Mouse (Mus musculus): ENCODE data around the gene Syngr2. TPM values are rescaled to one million over a fixed set of nuclear protein-coding genes. Genes with fewer than 3 reads are reported as not detected.
"Not testable (repeated sequence)": the region's sequence is repeated elsewhere in the genome, so short reads cannot be mapped to it uniquely, and the experiment has no call there.

Syngr2 gene
- polyA plus RNA-seq, 1 experiment from 2014 or later: 74.0 TPM

- peak overlapping the region; percentile 58 for H3K4me2 ChIP-seq
- peaks cover 5% of the 10 kb centered on the region for H3K36me3 ChIP-seq
- peaks cover 54% of the 10 kb centered on the region for H3K4me1 ChIP-seq
- no peak overlapping the region for H3K9ac ChIP-seq
- WGBS: 61% methylated on average over 9 of the region's 9 CpGs
- H3K27me3 ChIP-seq: peaks cover 10% of the 10 kb centered on the region; the same call in 1 of the 2 replicates
- H3K4me3 ChIP-seq: peak overlapping the region; percentile 29
- no peak for ATAC-seq (ENCODE audit: insufficient number of reproducible peaks, low FRiP score, low TSS enrichment, low read depth)
- H3K27ac ChIP-seq: peak overlapping the region; percentile 51; the same call in 1 of the 2 replicates
- no peaks in the 10 kb centered on the region for H3K9me3 ChIP-seq
These were observed 26.8 kb upstream of the Syngr2 start for GRCm38 (mm10) chr11:117782705-117783034.

- peaks cover 10% of the 10 kb centered on the region; the same call in 1 of the 2 replicates for H3K27me3 ChIP-seq
- ATAC-seq (ENCODE audit: insufficient number of reproducible peaks, low FRiP score, low TSS enrichment, low read depth): no peak
- H3K4me2 ChIP-seq: peak overlapping the region; percentile 58
- H3K4me1 ChIP-seq: peaks cover 51% of the 10 kb centered on the region
- H3K9me3 ChIP-seq: no peaks in the 10 kb centered on the region
- peaks cover under 1% of the 10 kb centered on the region; the same call in 1 of the 2 replicates for H3K36me3 ChIP-seq
- H3K4me3 ChIP-seq: peak overlapping the region; percentile 29
- peak overlapping the region; percentile 51; the same call in 1 of the 2 replicates for H3K27ac ChIP-seq
- no peak overlapping the region; the same call in 1 of the 2 replicates for H3K9ac ChIP-seq
- 7% methylated on average over 31 of the region's 31 CpGs for WGBS
These were observed 26.4 kb upstream of the Syngr2 start for GRCm38 (mm10) chr11:117783089-117783488.

GRCm38 (mm10) chr11:117783683-117784309, 25.7 kb upstream of the Syngr2 start:
- no peak overlapping the region for H3K9ac ChIP-seq
- H3K9me3 ChIP-seq: no peaks in the 10 kb centered on the region
- no peak for ATAC-seq (ENCODE audit: insufficient number of reproducible peaks, low FRiP score, low TSS enrichment, low read depth)
- no peaks in the 10 kb centered on the region for H3K36me3 ChIP-seq
- H3K4me1 ChIP-seq: peaks cover 45% of the 10 kb centered on the region
- H3K27ac ChIP-seq: no peak overlapping the region
- H3K27me3 ChIP-seq: peaks cover 10% of the 10 kb centered on the region; the same call in 1 of the 2 replicates
- WGBS: 45% methylated on average over 10 of the region's 10 CpGs
- peak overlapping the region; percentile 58; the same call in 1 of the 2 replicates for H3K4me2 ChIP-seq
- peak overlapping the region; percentile 29; the same call in 1 of the 2 replicates for H3K4me3 ChIP-seq

- H3K27me3 ChIP-seq: peaks cover 12% of the 10 kb centered on the region; the same call in 1 of the 2 replicates
- H3K4me1 ChIP-seq: peaks cover 32% of the 10 kb centered on the region
- no peak for ATAC-seq (ENCODE audit: insufficient number of reproducible peaks, low FRiP score, low TSS enrichment, low read depth)
- no peak overlapping the region for H3K4me2 ChIP-seq
- no peak overlapping the region for H3K9ac ChIP-seq
- WGBS: 15% methylated on average over 10 of the region's 10 CpGs
- no peak overlapping the region for H3K27ac ChIP-seq
- no peak overlapping the region for H3K4me3 ChIP-seq
- no peaks in the 10 kb centered on the region for H3K9me3 ChIP-seq
- H3K36me3 ChIP-seq: no peaks in the 10 kb centered on the region
These were observed 23.2 kb upstream of the Syngr2 start for GRCm38 (mm10) chr11:117786294-117786693.

GRCm38 (mm10) chr11:117788481-117788880, 21.0 kb upstream of the Syngr2 start:
- 79% methylated on average over 7 of the region's 7 CpGs for WGBS

GRCm38 (mm10) chr11:117790286-117790685, 19.2 kb upstream of the Syngr2 start:
- H3K4me3 ChIP-seq: peak overlapping the region; percentile 19

More at GRCm38 (mm10) chr11:117788481-117788880, 21.0 kb upstream of the Syngr2 start:
- H3K4me2 ChIP-seq; H3K27me3 ChIP-seq; ATAC-seq (ENCODE audit: insufficient number of reproducible peaks, low FRiP score, low TSS enrichment, low read depth); H3K4me3 ChIP-seq; H3K27ac ChIP-seq; H3K9ac ChIP-seq; H3K36me3 ChIP-seq; H3K9me3 ChIP-seq: not testable (repeated sequence)
- peaks cover 26% of the 10 kb centered on the region for H3K4me1 ChIP-seq

GRCm38 (mm10) chr11:117790703-117791440, 18.6 kb upstream of the Syngr2 start:
- peaks cover 24% of the 10 kb centered on the region for H3K4me1 ChIP-seq
- peak overlapping the region; percentile 19 for H3K4me3 ChIP-seq
- H3K9ac ChIP-seq: no peak overlapping the region
- H3K36me3 ChIP-seq: no peaks in the 10 kb centered on the region
- H3K9me3 ChIP-seq: no peaks in the 10 kb centered on the region
- WGBS: 30% methylated on average over 23 of the region's 23 CpGs
- peak overlapping the region; percentile 44 for H3K4me2 ChIP-seq
- 0 out of 2 replicates have a peak, but pooled peaks have one; percentile 26 for ATAC-seq (ENCODE audit: insufficient number of reproducible peaks, low FRiP score, low TSS enrichment, low read depth)
- H3K27me3 ChIP-seq: 0 out of 2 replicates have a peak, but pooled peaks cover 3% of the 10 kb centered on the region
- no peak overlapping the region for H3K27ac ChIP-seq

More at GRCm38 (mm10) chr11:117790286-117790685, 19.2 kb upstream of the Syngr2 start:
- WGBS: 4% methylated on average over 14 of the region's 14 CpGs
- Histone ChIP-seq H3K36me3 (no peaks in the 10 kb centered on the region), H3K27ac (no peak overlapping the region), H3K4me1 (peaks cover 24% of the 10 kb centered on the region), H3K4me2 (peak overlapping the region; percentile 44), H3K27me3 (0 out of 2 replicates have a peak, but pooled peaks cover 3% of the 10 kb centered on the region), H3K9ac (no peak overlapping the region), H3K9me3 (no peaks in the 10 kb centered on the region)
- peak; percentile 21; the same call in 1 of the 2 replicates for ATAC-seq (ENCODE audit: insufficient number of reproducible peaks, low FRiP score, low TSS enrichment, low read depth)

- no peak overlapping the region for H3K4me2 ChIP-seq
- H3K9me3 ChIP-seq: no peaks in the 10 kb centered on the region
- no peak overlapping the region for H3K4me3 ChIP-seq
- H3K27me3 ChIP-seq: 0 out of 2 replicates have a peak, but pooled peaks cover 3% of the 10 kb centered on the region
- no peak overlapping the region for H3K27ac ChIP-seq
- no peaks in the 10 kb centered on the region for H3K36me3 ChIP-seq
- ATAC-seq (ENCODE audit: insufficient number of reproducible peaks, low FRiP score, low TSS enrichment, low read depth): no peak
- H3K9ac ChIP-seq: no peak overlapping the region
- WGBS: 88% methylated on average over 9 of the region's 9 CpGs
- H3K4me1 ChIP-seq: peaks cover 24% of the 10 kb centered on the region
These were observed 18.1 kb upstream of the Syngr2 start for GRCm38 (mm10) chr11:117791441-117791761.

GRCm38 (mm10) chr11:117792281-117792888, 17.1 kb upstream of the Syngr2 start:
- WGBS: 6% methylated on average over 22 of the region's 22 CpGs

GRCm38 (mm10) chr11:117794035-117794551, 15.4 kb upstream of the Syngr2 start:
- Histone ChIP-seq H3K27ac (no peak overlapping the region), H3K27me3 (0 out of 2 replicates have a peak, but pooled peaks cover 3% of the 10 kb centered on the region), H3K4me2 (no peak overlapping the region), H3K9ac (no peak overlapping the region), H3K9me3 (no peaks in the 10 kb centered on the region), H3K4me3 (no peak overlapping the region), H3K36me3 (no peaks in the 10 kb centered on the region), H3K4me1 (peaks cover 30% of the 10 kb centered on the region)
- WGBS: 28% methylated on average over 4 of the region's 4 CpGs
- ATAC-seq (ENCODE audit: insufficient number of reproducible peaks, low FRiP score, low TSS enrichment, low read depth): no peak

More at GRCm38 (mm10) chr11:117792281-117792888, 17.1 kb upstream of the Syngr2 start:
- Histone ChIP-seq H3K27me3 (0 out of 2 replicates have a peak, but pooled peaks cover 3% of the 10 kb centered on the region), H3K4me1 (peaks cover 24% of the 10 kb centered on the region), H3K36me3 (no peaks in the 10 kb centered on the region), H3K9me3 (no peaks in the 10 kb centered on the region), H3K27ac (no peak overlapping the region), H3K9ac (no peak overlapping the region), H3K4me3 (peak overlapping the region; percentile 8; the same call in 1 of the 2 replicates), H3K4me2 (peak overlapping the region; percentile 44)
- no peak for ATAC-seq (ENCODE audit: insufficient number of reproducible peaks, low FRiP score, low TSS enrichment, low read depth)

GRCm38 (mm10) chr11:117796954-117797353, 12.5 kb upstream of the Syngr2 start:
- Histone ChIP-seq H3K9ac (no peak overlapping the region), H3K4me3 (no peak overlapping the region), H3K36me3 (no peaks in the 10 kb centered on the region), H3K4me1 (peaks cover 17% of the 10 kb centered on the region), H3K9me3 (no peaks in the 10 kb centered on the region), H3K4me2 (no peak overlapping the region), H3K27me3 (no peaks in the 10 kb centered on the region), H3K27ac (no peak overlapping the region)
- ATAC-seq (ENCODE audit: insufficient number of reproducible peaks, low FRiP score, low TSS enrichment, low read depth): no peak
- 50% methylated on average over 5 of the region's 5 CpGs for WGBS
